Mouse (Mus musculus): ENCODE data around the gene Ep300. TPM values are rescaled to one million over a fixed set of nuclear protein-coding genes. Genes with fewer than 3 reads are reported as not detected.

Gene Ep300
- total and polyA plus RNA-seq, 3 experiments: 11.6 to 45.2 (median 32.3) TPM

- Histone ChIP-seq H3K36me3 (ENCODE audit: control insufficient read depth in 1 of 2, insufficient read depth in 2 of 2, low read length in 2 of 2) (peaks cover 2 to 5% of the 10 kb centered on the region in 2 experiments; a peak in 2 of 4 replicates), H3K4me3 (ENCODE audit: control insufficient read depth in 1 of 2, insufficient read depth in 1 of 2, low read depth in 2 of 2, low read length in 2 of 2) (peak overlapping the region; percentile 17 to 27; a peak in 3 of 4 replicates), H3K4me1 (ENCODE audit: control insufficient read depth in 1 of 2, insufficient read depth in 2 of 2, low read length in 2 of 2) (peaks cover 6 to 8% of the 10 kb centered on the region in 2 experiments; a peak in 2 of 4 replicates), H3K27ac (ENCODE audit: control insufficient read depth, low read depth, low read length) (no peak overlapping the region), H3K27me3 (ENCODE audit: control insufficient read depth in 1 of 2, insufficient read depth in 2 of 2, low read length in 2 of 2) (no peaks in the 10 kb centered on the region), H3K9me3 (replicated peaks; ENCODE audit: insufficient read depth, low read length) (no peaks in the 10 kb centered on the region), H3K79me2 (ENCODE audit: control insufficient read depth, insufficient read depth, low read length, poor library complexity) (peaks cover 22% of the 10 kb centered on the region), H3K9ac (ENCODE audit: control insufficient read depth, low read depth, low read length, poor library complexity, severe bottlenecking) (peak overlapping the region; percentile 9; the same call in 1 of the 2 replicates)
- no peak for DNase-seq (ENCODE audit: low read depth, low spot score)
- TF ChIP-seq MYC (IDR thresholded peaks at IDR 0.05; ENCODE audit: low read depth, low read length): no peak
- TF ChIP-seq GATA1 (IDR thresholded peaks at IDR 0.05; ENCODE audit: low read depth, low read length): no peak
- no peak for TF ChIP-seq POLR2AphosphoS5 (IDR thresholded peaks at IDR 0.05; ENCODE audit: borderline replicate concordance, low read depth, low read length)
- TF ChIP-seq MAZ (IDR thresholded peaks at IDR 0.05; ENCODE audit: low read depth, low read length): no peak
- TF ChIP-seq KAT2A (conservative IDR thresholded peaks at IDR 0.05; ENCODE audit: low read depth, low read length): no peak
- no peak for TF ChIP-seq NRF1 (IDR thresholded peaks at IDR 0.05; ENCODE audit: insufficient read depth, low read depth, low read length, poor library complexity, severe bottlenecking)
- TF ChIP-seq TBP (IDR thresholded peaks at IDR 0.05; ENCODE audit: low read depth, low read length): no peak
- TF ChIP-seq JUND (IDR thresholded peaks at IDR 0.05; ENCODE audit: low read depth, low read length): no peak
- TF ChIP-seq CTCF (IDR thresholded peaks at IDR 0.05 in 2 of 3, conservative IDR thresholded peaks at IDR 0.05 in 1 of 3; ENCODE audit: control insufficient read depth in 1 of 3, insufficient read depth in 1 of 3, low read depth in 2 of 3, low read length in 3 of 3, poor library complexity in 1 of 3, severe bottlenecking in 1 of 3): no peak
- no peak for TF ChIP-seq USF1 (IDR thresholded peaks at IDR 0.05; ENCODE audit: low read depth, low read length)
- no peak for TF ChIP-seq RCOR1 (IDR thresholded peaks at IDR 0.05; ENCODE audit: low read depth, low read length)
- TF ChIP-seq CHD1 (IDR thresholded peaks at IDR 0.05; ENCODE audit: low read depth, low read length): no peak
- TF ChIP-seq ZNF384 (IDR thresholded peaks at IDR 0.05; ENCODE audit: low read depth, low read length): no peak
- no peak for TF ChIP-seq MAX (IDR thresholded peaks at IDR 0.05; ENCODE audit: low read length)
These were observed 78.1 kb downstream of the Ep300 start for GRCm38 (mm10) chr15:81663281-81663680.

- peak within 1 kb of the TSS; percentile 77 for H3K27ac ChIP-seq (ENCODE audit: control insufficient read depth, low read depth, low read length)
- peak; percentile 97 for DNase-seq (ENCODE audit: low read depth, low spot score)
- H3K27me3 ChIP-seq (ENCODE audit: control insufficient read depth in 1 of 2, insufficient read depth in 2 of 2, low read length in 2 of 2): no peaks in the 10 kb centered on the region
- H3K79me2 ChIP-seq (ENCODE audit: control insufficient read depth, insufficient read depth, low read length, poor library complexity): peaks cover 22% of the 10 kb centered on the region
- peak within 1 kb of the TSS; percentile 92 for H3K9ac ChIP-seq (ENCODE audit: control insufficient read depth, low read depth, low read length, poor library complexity, severe bottlenecking)
- H3K36me3 ChIP-seq (ENCODE audit: control insufficient read depth in 1 of 2, insufficient read depth in 2 of 2, low read length in 2 of 2): peaks cover 2 to 5% of the 10 kb centered on the region in 2 experiments; a peak in 3 of 4 replicates
- H3K4me1 ChIP-seq (ENCODE audit: control insufficient read depth in 1 of 2, insufficient read depth in 2 of 2, low read length in 2 of 2): peaks cover 6 to 8% of the 10 kb centered on the region in 2 experiments; a peak in 2 of 4 replicates
- H3K4me3 ChIP-seq (ENCODE audit: control insufficient read depth in 1 of 2, insufficient read depth in 1 of 2, low read depth in 2 of 2, low read length in 2 of 2): peak within 1 kb of the TSS; percentile 88 to 91
- no peaks in the 10 kb centered on the region for H3K9me3 ChIP-seq (replicated peaks; ENCODE audit: insufficient read depth, low read length)
- TF ChIP-seq EP300 (IDR thresholded peaks at IDR 0.05; ENCODE audit: low read depth in 1 of 2, low read length in 2 of 2) (no peak), NRF1 (IDR thresholded peaks at IDR 0.05; ENCODE audit: insufficient read depth, low read depth, low read length, poor library complexity, severe bottlenecking) (0 out of 2 replicates have a peak, but pooled peaks have one; percentile 37), BHLHE40 (IDR thresholded peaks at IDR 0.05; ENCODE audit: borderline replicate concordance, low read depth, low read length) (peak; percentile 72; the same call in 1 of the 2 replicates), USF1 (IDR thresholded peaks at IDR 0.05; ENCODE audit: low read depth, low read length) (peak; percentile 50; the same call in 1 of the 2 replicates), KAT2A (conservative IDR thresholded peaks at IDR 0.05; ENCODE audit: low read depth, low read length) (peak; percentile 77), HCFC1 (IDR thresholded peaks at IDR 0.05; ENCODE audit: low read depth, low read length) (peak; percentile 94), ZNF384 (IDR thresholded peaks at IDR 0.05; ENCODE audit: low read depth, low read length) (no peak), GABPA (IDR thresholded peaks at IDR 0.05; ENCODE audit: low read depth, low read length) (no peak), MAZ (IDR thresholded peaks at IDR 0.05; ENCODE audit: low read depth, low read length) (peak; percentile 20; the same call in 1 of the 2 replicates), MEF2A (IDR thresholded peaks at IDR 0.05; ENCODE audit: extremely low read depth, insufficient replicate concordance, low read depth, low read length, poor library complexity, severe bottlenecking) (peak; percentile 18; the same call in 1 of the 2 replicates), CHD2 (IDR thresholded peaks at IDR 0.05; ENCODE audit: low read length) (no peak), POLR2A (IDR thresholded peaks at IDR 0.05; ENCODE audit: control insufficient read depth in 1 of 2, insufficient read depth in 1 of 2, low read depth in 1 of 2, low read length in 2 of 2, poor library complexity in 1 of 2) (peak; percentile 37 to 78; a peak in 3 of 4 replicates), ZC3H11A (IDR thresholded peaks at IDR 0.05; ENCODE audit: low read depth, low read length) (no peak), TAL1 (IDR thresholded peaks at IDR 0.05; ENCODE audit: low read length) (no peak), GATA1 (IDR thresholded peaks at IDR 0.05; ENCODE audit: low read depth, low read length) (no peak), TCF12 (IDR thresholded peaks at IDR 0.05; ENCODE audit: low read depth, low read length) (0 out of 2 replicates have a peak, but pooled peaks have one; percentile 13), MXI1 (IDR thresholded peaks at IDR 0.05; ENCODE audit: low read depth, low read length) (peak; percentile 93), POLR2AphosphoS5 (IDR thresholded peaks at IDR 0.05; ENCODE audit: borderline replicate concordance, low read depth, low read length) (no peak), TBP (IDR thresholded peaks at IDR 0.05; ENCODE audit: low read depth, low read length) (peak; percentile 43), ELF1 (IDR thresholded peaks at IDR 0.05; ENCODE audit: low read depth, low read length) (peak; percentile 92)
These were observed 78.8 kb downstream of the Ep300 start, which contains the start of gene L3mbtl2 for GRCm38 (mm10) chr15:81663697-81664561. L3mbtl2 (plus strand) TSS chr15:81663889.
